Mouse (Mus musculus) C2C12 (cell line): ENCODE results near the gene Eif3d. TPM values are rescaled to one million over a fixed set of nuclear protein-coding genes. Genes with fewer than 3 reads are reported as not detected.

ENCODE experiments used
- H3K27me3 ChIP-seq: one replicate; pipeline ENCODE4 v1.6.1; 2011; ENCODE audit not compliant: control insufficient read depth, insufficient read depth, insufficient read length
- H3K36me3 ChIP-seq: one replicate; pipeline ENCODE4 v1.6.1; 2011; ENCODE audit not compliant: control insufficient read depth, insufficient read depth
- H3K4me3 ChIP-seq: one replicate; pipeline ENCODE4 v1.5.1; 2011; ENCODE audit warnings: mild to moderate bottlenecking, control low read depth; ENCODE audit not compliant: poor library complexity, insufficient read depth, severe bottlenecking
- H3K79me2 ChIP-seq: one replicate; pipeline ENCODE4 v1.6.1; 2011; ENCODE audit not compliant: control insufficient read depth, insufficient read depth
- H3K79me3 ChIP-seq: one replicate; pipeline ENCODE4 v1.6.1; 2011; ENCODE audit warnings: low read depth, control low read depth
- H3ac ChIP-seq: one replicate; pipeline ENCODE3; 2011; ENCODE audit warnings: low read depth; ENCODE audit not compliant: control insufficient read depth, insufficient read length
- CEBPB ChIP-seq: IDR thresholded peaks from one replicate; pipeline ENCODE4 v1.6.1; 2011; ENCODE audit warnings: low read depth, mild to moderate bottlenecking, control low read depth, moderate library complexity
- CTCF ChIP-seq: IDR thresholded peaks from one replicate; pipeline ENCODE4 v1.5.1; 2011; ENCODE audit not compliant: control insufficient read depth, insufficient read depth, insufficient read length
- FOSL1 ChIP-seq: IDR thresholded peaks from one replicate; pipeline ENCODE4 v1.8.0; 2011; ENCODE audit warnings: mild to moderate bottlenecking, low read length; ENCODE audit not compliant: poor library complexity, insufficient read depth, severe bottlenecking
- MAX ChIP-seq: IDR thresholded peaks from one replicate; pipeline ENCODE4 v1.6.1; 2011; ENCODE audit warnings: mild to moderate bottlenecking, control low read depth
- MYOD1 ChIP-seq: IDR thresholded peaks from one replicate; pipeline ENCODE4 v1.6.1; 2011; ENCODE audit warnings: low read depth; ENCODE audit not compliant: control insufficient read depth, insufficient read length
- MYOG ChIP-seq: IDR thresholded peaks from one replicate; pipeline ENCODE4 v1.6.1; 2011; ENCODE audit not compliant: control insufficient read depth, insufficient read length; ENCODE audit errors: extremely low read depth
- USF1 ChIP-seq: IDR thresholded peaks from one replicate; pipeline ENCODE4 v1.6.1; 2011; ENCODE audit warnings: low read depth, mild to moderate bottlenecking, control low read depth, moderate library complexity
- polyA plus RNA-seq: library from polyadenylated mRNA; unstranded; fragments of >200 nt; fragmentation: generic; extraction: Trizol; gene quantifications from one replicate; pipeline ENCODE4 v1.2.1, GENCODE M21; 2012; ENCODE audit warnings: missing spikeins

Gene Eif3d
- polyA plus RNA-seq, 1 experiment = 428 TPM

GRCm38 (mm10) chr15:77913054-77913453 is 57.6 kb downstream of the Eif3d start:
- H3K79me3 ChIP-seq = peaks cover 12% of the 10 kb centered on the region
- TF ChIP-seq CTCF = no peak
- no peak for TF ChIP-seq FOSL1
- no peak for TF ChIP-seq CEBPB
- TF ChIP-seq MYOD1 = no peak
- TF ChIP-seq USF1 = no peak
- TF ChIP-seq MYOG = no peak
- no peak for TF ChIP-seq MAX

GRCm38 (mm10) chr15:77912585-77912984 is 58.0 kb downstream of the Eif3d start:
- Histone ChIP-seq H3K79me3 (peaks cover 11% of the 10 kb centered on the region), H3K4me3 (no peak overlapping the region), H3ac (no peak overlapping the region), H3K79me2 (peaks cover 29% of the 10 kb centered on the region), H3K36me3 (peaks cover 41% of the 10 kb centered on the region), H3K27me3 (no peaks in the 10 kb centered on the region)
- no peak for TF ChIP-seq MYOG
- no peak for TF ChIP-seq USF1
- TF ChIP-seq CEBPB = no peak
- TF ChIP-seq CTCF = no peak
- TF ChIP-seq MAX = no peak

More at GRCm38 (mm10) chr15:77913054-77913453, 57.6 kb downstream of the Eif3d start:
- H3K4me3 ChIP-seq = no peak overlapping the region
- H3K27me3 ChIP-seq = no peaks in the 10 kb centered on the region
- peaks cover 46% of the 10 kb centered on the region for H3K36me3 ChIP-seq
- peaks cover 34% of the 10 kb centered on the region for H3K79me2 ChIP-seq
- no peak overlapping the region for H3ac ChIP-seq

- peaks cover 10% of the 10 kb centered on the region for H3K79me3 ChIP-seq
- H3K27me3 ChIP-seq = no peaks in the 10 kb centered on the region
- no peak overlapping the region for H3K4me3 ChIP-seq
- H3ac ChIP-seq = no peak overlapping the region
- peaks cover 26% of the 10 kb centered on the region for H3K79me2 ChIP-seq
- peaks cover 39% of the 10 kb centered on the region for H3K36me3 ChIP-seq
- no peak for TF ChIP-seq CTCF
- TF ChIP-seq FOSL1 = no peak
Observed at GRCm38 (mm10) chr15:77912048-77912447, 58.6 kb downstream of the Eif3d start.

- H3K79me2 ChIP-seq = peaks cover 17% of the 10 kb centered on the region
- H3K27me3 ChIP-seq = no peaks in the 10 kb centered on the region
- no peak overlapping the region for H3ac ChIP-seq
- H3K4me3 ChIP-seq = no peak overlapping the region
- peaks cover under 1% of the 10 kb centered on the region for H3K79me3 ChIP-seq
- H3K36me3 ChIP-seq = peaks cover 29% of the 10 kb centered on the region
- TF ChIP-seq FOSL1 (peak; percentile 17), USF1 (no peak), CTCF (no peak), MAX (peak; percentile 66), CEBPB (no peak), MYOG (no peak)
Observed at GRCm38 (mm10) chr15:77911065-77911464, 59.5 kb downstream of the Eif3d start.

Other genes starting within 250 kb of the Eif3d start
- gene Apol9b, start 241.8 kb downstream of the Eif3d start, polyA plus RNA-seq = 49.1 TPM
- gene Apol8, start 213.8 kb downstream of the Eif3d start, polyA plus RNA-seq = 0.46 TPM
- 580 TPM for gene Myh9, start 128.6 kb downstream of the Eif3d start, polyA plus RNA-seq
- gene Txn2, start 41.8 kb downstream of the Eif3d start, polyA plus RNA-seq = 371 TPM
- gene Foxred2, start 14.1 kb downstream of the Eif3d start, polyA plus RNA-seq = 7.3 TPM
- 0.02 TPM for gene Cacng2, start 149.2 kb upstream of the Eif3d start, polyA plus RNA-seq
- 34.5 TPM for gene Ift27, start 203.3 kb upstream of the Eif3d start, polyA plus RNA-seq
- gene Pvalb, start 235.6 kb upstream of the Eif3d start, polyA plus RNA-seq = 0.06 TPM